Mouse (Mus musculus) adrenal gland, postnatal 4 days (tissue): ENCODE results near the gene Dazap2. TPM values are rescaled to one million over a fixed set of nuclear protein-coding genes. Genes with fewer than 3 reads are reported as not detected.

Source experiments
- microRNA-seq: library from miRNA; unstranded; fragments of <30 nt; microRNA quantifications from one replicate; pipeline ENCODE4 v1.2.0, GENCODE M21; 2021
- total RNA-seq, 2 experiments: library from RNA; stranded (reverse); gene quantifications; 2 replicates each; pipeline ENCODE4 v1.2.3; 2021

Dazap2 gene
- total RNA-seq, 2 experiments from 2014 or later = 231 to 238 TPM

Small RNA genes within 50 kb of the gene (microRNA-seq; reads per million reads assigned to microRNA genes)
- gene Mir6961 = not detected

Other genes with a start within 250 kb of the Dazap2 start
- under 1 TPM; 0.23 to 0.59 TPM for gene Gm5475, start 193.2 kb upstream of the Dazap2 start, total RNA-seq
- 10 to 100 TPM; 73.1 to 89.5 TPM for gene Slc11a2, start 190.3 kb upstream of the Dazap2 start, total RNA-seq
- 100 to 1,000 TPM in 1 of 2 experiments, 10 to 100 TPM in 1; 93.9 to 111 TPM for gene Letmd1, start 146.3 kb upstream of the Dazap2 start, total RNA-seq
- 10 to 100 TPM in 1 of 2 experiments, 1 to 10 TPM in 1; 7.4 to 10.1 TPM for gene Csrnp2, start 119.9 kb upstream of the Dazap2 start, total RNA-seq
- gene Tfcp2, start 63.3 kb upstream of the Dazap2 start, total RNA-seq = 10 to 100 TPM; 26.3 TPM
- 10 to 100 TPM; 30.7 to 34.4 TPM for gene Pou6f1, start 15.4 kb upstream of the Dazap2 start, total RNA-seq
- gene Smagp, start 21.6 kb downstream of the Dazap2 start, total RNA-seq = 10 to 100 TPM; 26.7 to 34.3 TPM
- gene Bin2, start 54.2 kb downstream of the Dazap2 start, total RNA-seq = 1 to 10 TPM; 4.0 to 4.8 TPM
- 100 to 1,000 TPM in 1 of 2 experiments, 10 to 100 TPM in 1; 51.9 to 275 TPM for gene Cela1, start 72.6 kb downstream of the Dazap2 start, total RNA-seq
- gene Galnt6, start 114.0 kb downstream of the Dazap2 start, total RNA-seq = 10 to 100 TPM; 15.1 to 17.7 TPM
- 10 to 100 TPM; 15.8 to 22.2 TPM for gene Slc4a8, start 146.4 kb downstream of the Dazap2 start, total RNA-seq